Mouse (Mus musculus): ENCODE results near the gene Grm1. TPM values are rescaled to one million over a fixed set of nuclear protein-coding genes. Genes with fewer than 3 reads are reported as not detected.

The Grm1 gene
- polyA plus RNA-seq, 1 experiment from 2014 or later: 0.09 TPM

DNA sequence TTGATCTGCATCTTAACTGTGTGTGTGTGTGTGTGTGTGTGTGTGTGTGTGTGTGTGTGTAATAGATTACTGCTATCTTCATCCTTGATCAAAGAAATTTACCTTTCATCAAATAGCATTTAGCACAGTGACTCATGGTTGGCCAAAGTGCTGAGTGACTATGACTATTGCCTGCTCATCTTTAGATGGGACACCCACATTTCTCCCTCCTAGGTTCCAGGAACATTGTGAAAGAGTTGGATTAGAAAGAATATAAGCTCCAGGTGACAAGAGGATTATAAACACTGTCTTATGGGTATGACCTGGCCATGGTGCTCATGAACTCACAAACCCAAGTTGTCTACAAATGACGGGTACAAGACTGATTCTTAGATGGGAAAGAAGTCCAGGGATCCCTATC is 374.1 kb downstream of the Grm1 start:
- H3K4me2 ChIP-seq: no peak overlapping the region
- H3K4me3 ChIP-seq: no peak overlapping the region
- H3K27ac ChIP-seq (ENCODE audit: poor library complexity, severe bottlenecking): no peak overlapping the region
- H3K4me1 ChIP-seq (replicated peaks): no peaks in the 10 kb centered on the region
- H3K27me3 ChIP-seq (replicated peaks): no peaks in the 10 kb centered on the region
- ATAC-seq (ENCODE audit: insufficient number of reproducible peaks, low FRiP score): no peak
- no peaks in the 10 kb centered on the region for H3K36me3 ChIP-seq
- H3K9ac ChIP-seq: no peak overlapping the region
- WGBS: 68% methylated on average over 1 of the region's 1 CpGs
- H3K9me3 ChIP-seq (replicated peaks): no peaks in the 10 kb centered on the region

DNA sequence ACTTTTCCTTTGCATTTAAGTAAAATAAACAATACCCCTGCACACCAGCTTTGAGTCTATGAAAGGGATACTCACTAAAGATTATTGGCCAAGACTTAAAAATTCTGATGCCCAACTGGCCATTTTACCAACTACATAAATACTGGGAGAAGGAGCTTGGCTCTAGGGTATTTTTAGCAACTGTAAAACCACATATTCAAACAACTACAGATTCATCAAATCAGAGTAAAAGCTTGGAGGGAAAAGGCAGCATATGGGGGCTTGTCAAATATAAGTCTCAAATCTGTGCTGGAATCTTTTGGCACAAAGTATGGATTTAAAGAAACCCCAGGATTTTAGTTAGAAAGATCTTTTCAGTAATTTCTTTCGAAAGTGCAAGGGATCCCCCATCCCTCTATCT is 380.8 kb downstream of the Grm1 start:
- Histone ChIP-seq H3K27me3 (replicated peaks) (no peaks in the 10 kb centered on the region), H3K9me3 (replicated peaks) (no peaks in the 10 kb centered on the region), H3K4me1 (replicated peaks) (no peaks in the 10 kb centered on the region), H3K9ac (no peak overlapping the region), H3K36me3 (no peaks in the 10 kb centered on the region), H3K27ac (ENCODE audit: poor library complexity, severe bottlenecking) (no peak overlapping the region), H3K4me3 (no peak overlapping the region), H3K4me2 (no peak overlapping the region)
- ATAC-seq (ENCODE audit: insufficient number of reproducible peaks, low FRiP score): no peak
- 72% methylated on average over 1 of the region's 1 CpGs for WGBS

GRCm38 (mm10) chr10:10700903-10701302 is 381.3 kb downstream of the Grm1 start:
- ATAC-seq (ENCODE audit: insufficient number of reproducible peaks, low FRiP score): no peak
- Histone ChIP-seq H3K36me3 (no peaks in the 10 kb centered on the region), H3K4me2 (no peak overlapping the region), H3K9ac (no peak overlapping the region), H3K9me3 (replicated peaks) (no peaks in the 10 kb centered on the region), H3K27ac (ENCODE audit: poor library complexity, severe bottlenecking) (no peak overlapping the region), H3K4me3 (no peak overlapping the region), H3K27me3 (replicated peaks) (no peaks in the 10 kb centered on the region), H3K4me1 (replicated peaks) (no peaks in the 10 kb centered on the region)
- 54% methylated on average over 1 of the region's 1 CpGs for WGBS

DNA sequence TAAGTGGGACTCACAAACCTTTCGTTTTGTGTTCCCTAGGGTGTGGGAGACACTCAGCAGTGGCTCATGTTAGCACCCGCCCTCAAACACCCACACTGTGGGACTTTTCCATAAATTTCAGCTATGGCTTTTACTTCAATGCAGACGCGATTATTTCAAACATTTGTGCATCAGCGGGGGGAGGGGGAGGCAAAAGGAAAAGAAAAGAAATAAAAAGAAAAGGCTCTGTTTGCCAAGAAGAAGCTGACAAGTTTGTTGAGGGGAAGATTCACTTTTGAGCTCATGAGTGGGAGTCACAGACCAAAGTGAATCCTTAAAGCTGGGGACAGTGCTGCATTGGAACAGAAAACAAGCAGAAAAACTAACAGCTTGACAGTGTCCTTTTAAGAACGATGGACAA is 384.7 kb downstream of the Grm1 start:
- Histone ChIP-seq H3K4me1 (replicated peaks) (no peaks in the 10 kb centered on the region), H3K9ac (no peak overlapping the region), H3K27ac (ENCODE audit: poor library complexity, severe bottlenecking) (no peak overlapping the region), H3K4me2 (no peak overlapping the region), H3K27me3 (replicated peaks) (no peaks in the 10 kb centered on the region), H3K36me3 (no peaks in the 10 kb centered on the region), H3K4me3 (no peak overlapping the region), H3K9me3 (replicated peaks) (no peaks in the 10 kb centered on the region)
- WGBS: 71% methylated on average over 6 of the region's 6 CpGs
- ATAC-seq (ENCODE audit: insufficient number of reproducible peaks, low FRiP score): no peak

GRCm38 (mm10) chr10:10689668-10690223 is 392.4 kb downstream of the Grm1 start:
- peak overlapping the region; percentile 99 for H3K4me2 ChIP-seq
- no peaks in the 10 kb centered on the region for H3K9me3 ChIP-seq (replicated peaks)
- H3K27me3 ChIP-seq (replicated peaks): peaks cover 14% of the 10 kb centered on the region
- no peak for ATAC-seq (ENCODE audit: insufficient number of reproducible peaks, low FRiP score)
- peaks cover 9% of the 10 kb centered on the region; the same call in 1 of the 2 replicates for H3K4me1 ChIP-seq (replicated peaks)
- peak overlapping the region; percentile 52 for H3K9ac ChIP-seq
- H3K27ac ChIP-seq (ENCODE audit: poor library complexity, severe bottlenecking): no peak overlapping the region
- H3K36me3 ChIP-seq: no peaks in the 10 kb centered on the region
- 27% methylated on average over 11 of the region's 11 CpGs for WGBS
- peak overlapping the region; percentile 57 for H3K4me3 ChIP-seq

DNA sequence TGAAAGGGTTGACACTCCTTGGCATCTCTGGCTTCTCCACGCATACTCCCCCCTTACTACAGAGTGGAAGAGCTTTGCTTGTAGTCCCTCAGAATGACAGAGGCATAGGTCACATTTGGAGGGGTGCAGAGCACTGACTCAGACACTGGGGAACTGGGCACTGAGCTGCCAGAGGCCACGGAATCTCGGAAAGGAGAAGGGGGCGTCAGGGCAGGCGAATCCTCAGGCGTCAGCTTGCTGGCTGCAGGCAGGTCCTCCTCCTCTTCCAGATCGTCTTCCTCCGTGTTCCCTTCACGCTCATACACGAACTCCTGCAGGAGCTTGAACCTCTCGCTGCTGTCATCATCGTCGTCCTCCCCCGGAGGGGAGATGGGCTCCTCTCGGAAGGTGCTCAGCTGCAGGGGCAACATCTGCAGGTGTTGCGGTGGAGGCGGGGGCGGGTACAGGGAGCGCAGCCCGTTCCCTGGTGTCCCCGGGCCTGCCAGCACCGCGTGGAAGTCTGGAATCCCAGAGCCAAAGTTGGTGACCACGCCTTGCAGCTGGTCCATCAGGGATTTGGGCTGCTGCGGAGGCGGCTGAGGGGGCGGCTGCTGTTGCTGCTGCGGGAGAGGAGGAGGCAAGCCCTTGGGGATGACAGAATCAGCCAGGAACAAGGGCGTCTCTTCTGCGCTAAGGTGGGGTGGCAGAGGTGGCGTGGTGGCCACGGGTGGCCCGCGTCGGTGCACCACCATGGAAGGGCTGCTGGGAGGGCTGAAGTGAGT is 393.1 kb downstream of the Grm1 start:
- H3K36me3 ChIP-seq: no peaks in the 10 kb centered on the region
- no peak for ATAC-seq (ENCODE audit: insufficient number of reproducible peaks, low FRiP score)
- H3K9ac ChIP-seq: peak overlapping the region; percentile 52
- peak overlapping the region; percentile 57 for H3K4me3 ChIP-seq
- H3K4me1 ChIP-seq (replicated peaks): peaks cover 9% of the 10 kb centered on the region; the same call in 1 of the 2 replicates
- H3K4me2 ChIP-seq: peak overlapping the region; percentile 99
- H3K27me3 ChIP-seq (replicated peaks): peaks cover 14% of the 10 kb centered on the region
- no peak overlapping the region for H3K27ac ChIP-seq (ENCODE audit: poor library complexity, severe bottlenecking)
- no peaks in the 10 kb centered on the region for H3K9me3 ChIP-seq (replicated peaks)
- 2% methylated on average over 35 of the region's 35 CpGs for WGBS

DNA sequence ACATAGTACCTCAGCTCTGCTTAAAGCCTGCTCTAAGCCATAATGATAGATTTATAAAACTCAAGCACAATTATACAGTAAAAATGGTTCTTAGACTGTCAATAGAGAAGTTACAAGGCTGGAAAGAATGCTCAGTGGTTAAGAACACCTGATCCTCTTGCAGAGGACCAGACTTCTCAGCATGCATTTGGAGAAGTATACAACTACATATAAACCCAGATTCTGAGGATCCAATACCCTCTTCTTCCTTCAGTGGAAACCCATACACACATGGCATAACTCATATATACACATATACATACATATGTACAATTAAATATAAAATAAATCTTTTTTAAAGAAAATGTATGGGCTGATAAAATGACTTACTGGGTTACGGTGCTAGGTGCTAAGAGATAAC is 401.1 kb downstream of the Grm1 start, which contains the start of gene Gm10944:
TSS of gene Gm10944 (plus strand) at position 301 of the 400 bp plus-strand sequence.
- Histone ChIP-seq H3K9ac (no peak within 1 kb of the TSS), H3K4me1 (replicated peaks) (no peaks in the 10 kb centered on the region), H3K27me3 (replicated peaks) (no peaks in the 10 kb centered on the region), H3K36me3 (no peaks in the 10 kb centered on the region), H3K4me3 (no peak within 1 kb of the TSS), H3K27ac (ENCODE audit: poor library complexity, severe bottlenecking) (no peak within 1 kb of the TSS), H3K9me3 (replicated peaks) (no peaks in the 10 kb centered on the region), H3K4me2 (no peak within 1 kb of the TSS)
- 89% methylated on average over 1 of the region's 1 CpGs for WGBS
- no peak for ATAC-seq (ENCODE audit: insufficient number of reproducible peaks, low FRiP score)

- Histone ChIP-seq H3K4me2 (no peak overlapping the region), H3K9ac (no peak overlapping the region), H3K36me3 (no peaks in the 10 kb centered on the region), H3K4me1 (replicated peaks) (no peaks in the 10 kb centered on the region), H3K9me3 (replicated peaks) (no peaks in the 10 kb centered on the region), H3K27me3 (replicated peaks) (no peaks in the 10 kb centered on the region), H3K4me3 (no peak overlapping the region), H3K27ac (ENCODE audit: poor library complexity, severe bottlenecking) (no peak overlapping the region)
- WGBS: 71% methylated on average over 3 of the region's 3 CpGs
- no peak for ATAC-seq (ENCODE audit: insufficient number of reproducible peaks, low FRiP score)
These were observed 422.2 kb downstream of the Grm1 start for GRCm38 (mm10) chr10:10659976-10660375.

- Histone ChIP-seq H3K27me3 (replicated peaks) (no peaks in the 10 kb centered on the region), H3K4me3 (no peak overlapping the region), H3K27ac (ENCODE audit: poor library complexity, severe bottlenecking) (no peak overlapping the region), H3K4me1 (replicated peaks) (peaks cover under 1% of the 10 kb centered on the region), H3K36me3 (no peaks in the 10 kb centered on the region), H3K4me2 (no peak overlapping the region), H3K9me3 (replicated peaks) (no peaks in the 10 kb centered on the region), H3K9ac (no peak overlapping the region)
- 76% methylated on average over 3 of the region's 3 CpGs for WGBS
- no peak for ATAC-seq (ENCODE audit: insufficient number of reproducible peaks, low FRiP score)
These were observed 423.0 kb downstream of the Grm1 start for GRCm38 (mm10) chr10:10659161-10659560.

DNA sequence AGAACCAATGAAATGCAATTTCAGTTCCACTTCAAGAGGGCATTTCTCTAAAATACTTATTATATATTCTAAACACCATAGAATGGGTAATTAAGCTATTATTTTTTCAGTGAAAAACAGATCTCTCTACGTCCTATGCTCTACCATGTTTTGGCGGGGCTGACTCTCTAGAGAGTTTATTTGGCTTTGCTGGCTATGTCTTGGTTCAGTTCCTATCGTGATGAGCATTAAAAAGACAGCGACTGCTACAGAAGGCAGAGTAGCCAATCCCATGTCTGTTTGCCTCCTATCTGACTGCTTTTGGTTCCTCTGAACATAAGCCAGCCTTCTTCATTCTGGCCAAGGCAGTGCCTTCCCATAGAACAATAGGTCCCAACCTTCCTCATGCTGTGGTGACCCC is 425.5 kb downstream of the Grm1 start:
- Histone ChIP-seq H3K4me1 (replicated peaks) (peaks cover 6% of the 10 kb centered on the region), H3K27me3 (replicated peaks) (no peaks in the 10 kb centered on the region), H3K9me3 (replicated peaks) (no peaks in the 10 kb centered on the region), H3K4me3 (no peak overlapping the region), H3K36me3 (no peaks in the 10 kb centered on the region), H3K9ac (no peak overlapping the region), H3K4me2 (no peak overlapping the region), H3K27ac (ENCODE audit: poor library complexity, severe bottlenecking) (no peak overlapping the region)
- no peak for ATAC-seq (ENCODE audit: insufficient number of reproducible peaks, low FRiP score)
- 80% methylated on average over 4 of the region's 4 CpGs for WGBS

GRCm38 (mm10) chr10:10655991-10656390 is 426.2 kb downstream of the Grm1 start:
- H3K9me3 ChIP-seq (replicated peaks): no peaks in the 10 kb centered on the region
- no peak overlapping the region for H3K9ac ChIP-seq
- no peak for ATAC-seq (ENCODE audit: insufficient number of reproducible peaks, low FRiP score)
- H3K4me2 ChIP-seq: no peak overlapping the region
- H3K4me1 ChIP-seq (replicated peaks): peaks cover 6% of the 10 kb centered on the region
- no peak overlapping the region for H3K4me3 ChIP-seq
- H3K27ac ChIP-seq (ENCODE audit: poor library complexity, severe bottlenecking): no peak overlapping the region
- H3K27me3 ChIP-seq (replicated peaks): no peaks in the 10 kb centered on the region
- H3K36me3 ChIP-seq: no peaks in the 10 kb centered on the region
